Mouse (Mus musculus) limb, embryonic 14.5 days (tissue): Measurements from ENCODE around the gene Kif17. TPM values are rescaled to one million over a fixed set of nuclear protein-coding genes. Genes with fewer than 3 reads are reported as not detected.

ENCODE experiments used
- ATAC-seq: fragments of 200-750 bp; cut with Nextera tagmentation; 2 replicates; pipeline ENCODE4 v1.8.0; 2017; ENCODE audit warnings: low read depth, moderate number of reproducible peaks, moderate TSS enrichment; ENCODE audit not compliant: low FRiP score
- DNase-seq: peaks from one replicate; pipeline ENCODE4 v3.0.0-alpha.2; 2015; ENCODE audit warnings: low spot score
- H3K27ac ChIP-seq: fragments of 300-500 bp; sonication (generic); replicated peaks from 2 replicates; pipeline ENCODE4 v1.5.1; 2014; ENCODE audit warnings: low read depth, mild to moderate bottlenecking, low read length, moderate library complexity, mixed read lengths
- H3K27me3 ChIP-seq: fragments of 300-500 bp; sonication (generic); 2 replicates; pipeline ENCODE4 v1.6.1; 2014; ENCODE audit warnings: low read length, mixed read lengths; ENCODE audit not compliant: control insufficient read depth, insufficient read depth
- H3K36me3 ChIP-seq: fragments of 300-500 bp; sonication (generic); 2 replicates; pipeline ENCODE4 v1.6.1; 2014; ENCODE audit warnings: mild to moderate bottlenecking, low read length, moderate library complexity, mixed read lengths; ENCODE audit not compliant: control insufficient read depth, insufficient read depth
- H3K4me1 ChIP-seq: fragments of 300-500 bp; sonication (generic); 2 replicates; pipeline ENCODE4 v1.6.1; 2014; ENCODE audit warnings: antibody characterized with exemption, low read length, mixed read lengths; ENCODE audit not compliant: control insufficient read depth, insufficient read depth
- H3K4me2 ChIP-seq: fragments of 300-500 bp; sonication (generic); replicated peaks from 2 replicates; pipeline ENCODE4 v1.6.1; 2014; ENCODE audit warnings: low read depth, mild to moderate bottlenecking, low read length, moderate library complexity; ENCODE audit not compliant: severe bottlenecking
- H3K4me3 ChIP-seq: fragments of 300-500 bp; sonication (generic); replicated peaks from 2 replicates; pipeline ENCODE4 v1.5.1; 2014; ENCODE audit warnings: low read length
- H3K9ac ChIP-seq: fragments of 300-500 bp; sonication (generic); 2 replicates; pipeline ENCODE4 v1.6.1; 2014; ENCODE audit warnings: mild to moderate bottlenecking, low read depth, low read length, moderate library complexity; ENCODE audit not compliant: severe bottlenecking
- H3K9me3 ChIP-seq: fragments of 300-500 bp; sonication (generic); 2 replicates; pipeline ENCODE4 v1.6.1; 2016; ENCODE audit warnings: low read length; ENCODE audit not compliant: control insufficient read depth
- POLR2A ChIP-seq: fragments of 200-500 bp; IDR thresholded peaks from 2 replicates; pipeline ENCODE4 v1.8.0; 2012; ENCODE audit warnings: inconsistent platforms, mild to moderate bottlenecking, moderate library complexity, borderline replicate concordance; ENCODE audit not compliant: insufficient read depth, insufficient read length; ENCODE audit errors: extremely low read depth
- whole genome bisulfite sequencing: fragments of 180-500 bp; shearing (Covaris S2); extraction: QIAGEN DNeasy Blood & Tissue Kit; methylation state at CpG from one replicate; pipeline ENCODE4 v1.1.7; 2014; 5-methylcytosine and 5-hydroxymethylcytosine counted together
- polyA plus RNA-seq, 2 experiments: library from polyadenylated mRNA; depleted of rRNA in 1 of 2; stranded (reverse) in 1 of 2; unstranded in 1 of 2; fragments of >200 nt; fragmentation: Nextera tagmentation in 1 of 2; extraction: Ambion mirVana in 1 of 2; gene quantifications; 2 replicates each; pipeline versions ENCODE4 v1.2.1 to v1.2.3; 2012 to 2014

Gene Kif17
- polyA plus RNA-seq, 2 experiments = 1.1 to 3.0 TPM

DNA sequence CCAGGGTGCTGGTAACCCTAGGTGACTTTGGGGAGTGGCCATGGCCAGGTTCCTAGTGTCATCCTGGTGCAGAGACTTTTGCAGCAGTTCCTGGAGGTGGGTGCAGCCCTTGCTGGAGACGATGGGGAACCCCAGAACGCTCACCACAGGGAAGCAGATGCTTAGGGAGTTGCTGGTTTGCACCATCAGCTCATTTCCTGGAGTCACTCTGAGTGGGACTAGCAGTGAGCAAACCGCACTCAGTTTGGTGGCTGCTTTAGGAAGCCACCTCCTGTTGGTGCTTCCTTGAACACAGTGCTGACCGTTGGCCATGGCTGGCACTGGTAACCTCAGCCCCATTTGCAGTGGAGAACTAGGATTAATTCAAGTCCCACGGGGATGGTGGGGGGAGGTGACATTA is 9.2 kb downstream of the Kif17 start:
- H3K4me2 ChIP-seq = no peak overlapping the region
- H3K9me3 ChIP-seq = no peaks in the 10 kb centered on the region
- ATAC-seq (no peak), DNase-seq (no peak)
- H3K27ac ChIP-seq = no peak overlapping the region
- H3K4me3 ChIP-seq = no peak overlapping the region
- no peak for TF ChIP-seq POLR2A
- no peaks in the 10 kb centered on the region for H3K36me3 ChIP-seq
- no peaks in the 10 kb centered on the region for H3K27me3 ChIP-seq
- WGBS = 70% methylated on average over 5 of the region's 5 CpGs
- H3K9ac ChIP-seq = no peak overlapping the region
- H3K4me1 ChIP-seq = 0 out of 2 replicates have a peak, but pooled peaks cover 5% of the 10 kb centered on the region

- peak overlapping the region; percentile 71 for H3K4me3 ChIP-seq
- H3K36me3 ChIP-seq = no peaks in the 10 kb centered on the region
- peak overlapping the region; percentile 81 for H3K4me2 ChIP-seq
- peak overlapping the region; percentile 41 for H3K9ac ChIP-seq
- H3K4me1 ChIP-seq = 0 out of 2 replicates have a peak, but pooled peaks cover 5% of the 10 kb centered on the region
- WGBS = under 1% methylated on average over 66 of the region's 78 CpGs
- peak; percentile 57 for DNase-seq
- no peak for TF ChIP-seq POLR2A
- H3K27me3 ChIP-seq = no peaks in the 10 kb centered on the region
- no peak overlapping the region for H3K27ac ChIP-seq
- no peaks in the 10 kb centered on the region for H3K9me3 ChIP-seq
- ATAC-seq = peak; percentile 93
Measured at GRCm38 (mm10) chr4:138261843-138262681, 11.8 kb downstream of the Kif17 start.

GRCm38 (mm10) chr4:138267869-138268268 is 17.6 kb downstream of the Kif17 start:
- no peak overlapping the region for H3K4me3 ChIP-seq
- no peak overlapping the region for H3K27ac ChIP-seq
- no peaks in the 10 kb centered on the region for H3K27me3 ChIP-seq
- no peak for DNase-seq
- no peaks in the 10 kb centered on the region for H3K9me3 ChIP-seq
- H3K4me2 ChIP-seq = no peak overlapping the region
- no peak overlapping the region for H3K9ac ChIP-seq
- ATAC-seq = no peak
- no peak for TF ChIP-seq POLR2A
- H3K36me3 ChIP-seq = no peaks in the 10 kb centered on the region
- 87% methylated on average over 10 of the region's 10 CpGs for WGBS
- H3K4me1 ChIP-seq = 0 out of 2 replicates have a peak, but pooled peaks cover 2% of the 10 kb centered on the region

DNA sequence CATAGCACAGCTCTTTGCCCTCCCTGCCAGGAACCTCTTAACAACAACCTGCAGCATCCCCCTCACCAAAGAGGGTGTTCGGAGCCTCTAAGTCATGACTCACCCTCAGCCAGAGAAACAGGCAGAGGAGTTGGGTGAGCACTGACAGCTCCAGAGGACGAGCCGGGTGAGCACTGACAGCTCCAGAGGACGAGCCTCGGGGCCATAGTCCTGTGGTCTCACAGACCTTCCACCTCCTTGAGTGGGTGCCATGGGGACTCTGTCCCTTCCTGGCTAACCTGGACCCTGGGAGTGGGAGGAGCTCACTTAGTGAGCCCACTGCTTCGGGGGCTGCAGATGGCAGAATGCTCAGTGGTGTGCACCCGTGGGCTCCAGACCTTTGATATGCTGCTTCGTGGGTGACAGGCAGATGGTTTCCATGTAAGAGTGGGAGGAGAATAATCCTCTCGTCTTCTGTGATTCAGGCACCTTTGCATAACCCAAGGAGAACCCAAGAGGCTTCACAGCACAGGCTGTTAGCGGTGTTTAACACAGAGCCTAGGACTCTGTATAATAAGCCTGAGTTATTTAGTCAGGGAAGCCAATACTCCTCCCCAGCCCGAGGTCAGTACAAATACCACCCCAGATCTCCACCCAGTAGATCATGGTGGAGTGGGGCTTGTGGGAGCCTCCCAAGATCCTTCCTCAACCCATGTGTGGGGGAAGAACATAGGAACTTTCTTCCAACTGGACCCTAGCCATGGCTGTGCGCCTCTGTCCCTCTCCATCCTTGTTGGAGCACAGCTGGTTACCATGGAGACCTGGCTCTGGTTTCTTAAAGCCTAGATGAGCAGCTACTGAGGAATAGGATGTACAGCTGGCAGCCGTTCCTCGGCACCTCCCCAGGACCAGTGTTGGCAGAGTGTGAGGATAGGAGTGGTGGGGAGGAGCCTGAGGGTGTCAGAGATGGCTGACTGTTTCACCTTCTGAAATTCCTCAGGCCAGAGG is 22.1 kb downstream of the Kif17 start:
- Histone ChIP-seq H3K9me3 (no peaks in the 10 kb centered on the region), H3K27me3 (no peaks in the 10 kb centered on the region), H3K4me1 (no peaks in the 10 kb centered on the region), H3K4me2 (no peak overlapping the region), H3K27ac (no peak overlapping the region), H3K36me3 (no peaks in the 10 kb centered on the region), H3K9ac (no peak overlapping the region), H3K4me3 (no peak overlapping the region)
- TF ChIP-seq POLR2A = no peak
- ATAC-seq = peak; percentile 52
- peak; percentile 88 for DNase-seq
- 65% methylated on average over 14 of the region's 14 CpGs for WGBS

DNA sequence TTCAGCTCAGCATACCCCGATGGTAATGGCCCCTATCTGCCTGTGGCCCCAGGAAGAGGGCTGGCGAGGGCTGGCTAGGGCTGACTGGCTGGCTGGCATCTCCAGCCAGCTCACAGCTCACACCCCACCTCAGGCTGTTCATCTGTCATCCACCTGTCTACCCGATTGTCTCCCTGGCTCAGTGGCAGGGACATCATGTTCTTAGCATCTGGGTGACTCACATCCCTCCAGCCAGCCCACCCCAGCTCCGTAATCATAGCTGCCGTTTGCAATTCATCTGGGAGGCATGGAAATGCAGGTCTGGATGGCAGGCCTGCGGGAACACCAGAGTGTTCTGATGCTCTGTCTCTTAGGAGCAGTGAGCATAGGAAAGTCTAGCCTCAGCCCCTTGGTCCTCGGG is 28.1 kb downstream of the Kif17 start:
- Histone ChIP-seq H3K9ac (no peak overlapping the region), H3K9me3 (no peaks in the 10 kb centered on the region), H3K4me2 (no peak overlapping the region), H3K27me3 (no peaks in the 10 kb centered on the region), H3K4me1 (no peaks in the 10 kb centered on the region), H3K36me3 (no peaks in the 10 kb centered on the region), H3K27ac (no peak overlapping the region), H3K4me3 (no peak overlapping the region)
- TF ChIP-seq POLR2A = no peak
- ATAC-seq = no peak
- DNase-seq = no peak
- WGBS = 71% methylated on average over 6 of the region's 7 CpGs
